Mouse (Mus musculus) sigmoid colon, adult 10 weeks (tissue): ENCODE measurements around the gene Rbmxl1. TPM values are rescaled to one million over a fixed set of nuclear protein-coding genes. Genes with fewer than 3 reads are reported as not detected.

ENCODE experiments used
- polyA plus RNA-seq: library from polyadenylated mRNA; stranded (reverse); fragments of 350-450 nt; fragmentation: Illumina TruSeq; extraction: RNeasy Lipid Tissue Mini Kit (QIAGEN cat#74804); gene quantifications from one replicate; pipeline ENCODE4 v1.2.3, GENCODE M21; 2014; ENCODE audit warnings: low read depth, low replicate concordance

The Rbmxl1 gene
- 32.7 TPM for polyA plus RNA-seq

DNA sequence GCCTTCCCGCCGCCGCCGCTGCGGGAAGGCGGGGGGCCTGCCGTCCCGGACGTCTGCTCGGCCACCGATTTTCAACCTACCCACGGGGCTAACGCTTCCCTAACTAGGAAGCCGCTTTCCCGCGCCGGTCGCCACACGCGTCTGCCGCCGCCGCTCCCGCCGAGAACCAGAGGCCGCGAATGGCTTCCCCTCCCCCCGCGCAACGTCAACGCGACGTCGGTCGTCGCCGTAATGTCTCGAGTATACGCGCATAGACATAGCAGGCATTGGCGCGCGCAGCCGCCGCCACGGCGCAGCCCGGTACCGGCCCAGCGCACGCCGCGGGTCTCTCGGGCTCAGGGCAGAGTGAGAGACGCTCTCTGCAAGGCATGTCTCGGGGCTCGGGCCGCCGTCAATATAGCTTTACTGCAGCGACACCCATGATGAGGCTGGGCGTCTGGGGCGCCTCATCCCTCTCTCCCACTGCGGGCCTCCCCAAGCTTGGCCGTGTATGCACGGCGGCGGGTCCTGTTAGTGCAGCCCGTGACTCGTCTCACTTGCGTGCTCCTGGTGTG lies at the start of gene Rbmxl1:
TSS of gene Rbmxl1 (minus strand) at position 180 of the 554 bp plus-strand sequence.

DNA sequence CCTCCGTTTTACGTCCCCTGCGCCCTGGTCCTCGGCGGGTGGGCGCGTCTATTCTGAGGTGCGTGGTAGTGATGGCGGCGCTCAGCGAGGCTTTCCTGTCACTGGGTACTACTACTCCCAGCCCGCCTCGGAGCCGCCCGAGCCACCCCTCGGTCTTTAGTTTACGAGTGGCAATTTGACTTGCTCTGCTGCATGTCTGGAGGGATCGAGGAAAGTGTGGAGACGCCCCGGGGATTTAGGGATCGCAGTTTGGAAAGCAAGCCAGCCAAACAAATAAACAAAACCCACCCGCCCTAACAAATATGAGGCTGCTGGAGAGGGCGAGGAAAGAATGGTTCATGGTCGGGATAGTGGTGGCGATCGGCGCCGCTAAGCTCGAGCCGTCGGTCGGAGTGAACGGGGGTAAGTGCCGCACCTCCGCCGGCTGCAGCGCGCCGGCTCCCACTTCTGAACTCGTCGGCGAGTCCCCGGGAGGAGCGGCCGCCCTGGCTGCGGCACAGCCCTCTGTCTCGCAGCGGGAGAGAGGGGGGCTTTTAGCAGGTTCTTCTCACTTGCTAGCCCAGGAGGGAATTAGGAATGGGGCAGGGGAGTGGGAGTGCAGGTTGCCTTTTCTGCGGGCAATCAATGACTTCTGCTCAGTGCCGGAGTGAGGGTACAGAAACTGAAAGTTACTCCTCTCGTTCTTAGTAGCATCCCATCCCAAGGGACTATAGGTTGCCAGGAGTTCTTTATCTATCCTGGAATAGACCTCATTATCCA lies 754 bp upstream of the Rbmxl1 start, which contains the start of gene Slc10a7:
TSS of gene Slc10a7 (plus strand) at position 74 of the 759 bp plus-strand sequence.

Other genes starting within 250 kb of the Rbmxl1 start
- not detected for gene Pou4f2, start 72.3 kb downstream of the Rbmxl1 start, polyA plus RNA-seq
- 22.0 TPM for gene Slc10a7, start 448 bp upstream of the Rbmxl1 start, polyA plus RNA-seq